Mouse (Mus musculus): ENCODE measurements around the gene H2afx.
"Not testable (repeated sequence)": the region's sequence is repeated elsewhere in the genome, so short reads cannot be mapped to it uniquely, and the experiment has no call there.

H2afx gene

DNA sequence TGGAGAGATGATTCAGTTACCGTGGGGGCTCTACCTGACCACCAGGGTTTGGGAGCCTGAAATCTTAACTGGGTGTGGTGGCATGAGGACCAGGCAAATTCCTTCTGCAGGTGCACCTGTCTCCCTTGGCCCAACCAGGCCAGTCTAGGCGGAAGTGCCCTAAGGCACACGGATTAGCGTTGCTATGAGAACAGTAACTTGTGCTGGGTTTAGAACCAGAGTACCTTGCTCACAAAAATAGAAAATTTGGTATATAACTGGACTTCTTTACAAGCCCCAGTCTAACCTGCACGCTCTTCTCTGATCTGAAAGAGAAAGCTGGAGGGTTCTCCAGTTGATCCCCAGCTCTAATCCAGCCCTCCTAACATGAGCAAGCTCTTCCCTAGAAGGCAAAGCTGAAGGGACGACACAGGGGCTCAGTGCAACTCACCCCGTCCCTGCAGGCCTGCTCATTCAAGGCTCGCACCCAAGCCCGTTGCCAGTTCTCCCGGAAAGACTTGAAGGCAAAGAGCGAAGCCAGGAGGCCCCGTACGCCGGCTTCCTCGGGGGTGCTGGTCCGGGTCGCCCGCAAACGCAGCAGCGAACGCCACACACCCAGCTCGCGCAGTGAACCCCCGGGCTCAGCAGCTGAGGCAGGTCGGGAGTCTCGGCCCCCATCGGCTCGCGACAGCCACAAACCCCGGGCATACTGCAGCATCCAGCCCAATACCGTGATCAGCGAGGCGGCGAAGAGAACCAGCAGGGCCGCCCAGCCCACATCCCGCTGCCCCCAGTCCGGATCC lies 15.2 kb upstream of the H2afx start:
- peak in 1 of 2 experiments; percentile 43 for DNase-seq

DNA sequence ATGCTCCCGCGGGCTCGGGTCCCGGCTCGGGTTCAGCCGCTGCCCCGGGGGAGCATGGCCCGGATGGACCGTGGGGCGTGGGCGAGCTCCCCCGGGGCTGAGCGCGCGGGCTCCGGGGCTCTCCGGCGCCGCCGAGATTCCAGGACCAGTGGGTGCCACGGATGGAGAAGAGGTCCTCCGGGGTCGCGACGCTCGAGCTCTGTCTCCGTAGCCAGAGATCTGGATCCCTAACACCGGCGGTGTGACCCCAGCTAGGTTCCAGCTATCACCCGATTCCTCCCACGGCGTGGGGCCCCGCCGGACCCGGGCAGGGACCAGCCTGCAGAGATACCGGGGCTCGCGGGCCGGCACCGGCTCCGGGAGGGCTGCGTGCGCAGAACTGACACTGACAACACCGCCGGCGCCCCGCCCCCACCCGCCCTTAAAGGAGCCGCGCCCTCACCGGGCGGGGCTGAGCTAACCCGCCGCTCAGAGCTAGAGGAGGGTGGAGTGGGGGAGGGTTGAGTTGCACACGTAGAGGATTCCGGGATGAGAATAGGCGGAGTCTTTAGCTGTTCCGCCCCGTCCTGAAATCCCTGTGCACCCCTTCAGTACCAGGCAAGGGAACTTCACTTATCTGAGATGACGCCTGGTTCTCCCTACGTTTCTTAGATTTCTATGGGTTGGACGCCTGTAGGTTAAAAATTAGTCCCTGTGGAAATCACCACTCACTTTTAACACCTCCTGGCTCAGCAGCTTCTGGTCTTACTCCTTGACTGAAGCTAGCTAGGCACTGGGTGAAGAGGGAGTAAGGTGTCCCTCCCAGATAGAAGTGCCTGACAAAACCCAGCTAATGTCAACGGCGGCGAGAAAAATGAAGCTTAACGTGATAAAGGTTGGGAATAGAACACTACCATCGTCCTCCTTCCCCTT lies 14.4 kb upstream of the H2afx start, which contains the start of gene C2cd2l:
C2cd2l (minus strand) TSS at position 399 of the 912 bp plus-strand sequence.
- peak; percentile 85 to 91 for DNase-seq

DNA sequence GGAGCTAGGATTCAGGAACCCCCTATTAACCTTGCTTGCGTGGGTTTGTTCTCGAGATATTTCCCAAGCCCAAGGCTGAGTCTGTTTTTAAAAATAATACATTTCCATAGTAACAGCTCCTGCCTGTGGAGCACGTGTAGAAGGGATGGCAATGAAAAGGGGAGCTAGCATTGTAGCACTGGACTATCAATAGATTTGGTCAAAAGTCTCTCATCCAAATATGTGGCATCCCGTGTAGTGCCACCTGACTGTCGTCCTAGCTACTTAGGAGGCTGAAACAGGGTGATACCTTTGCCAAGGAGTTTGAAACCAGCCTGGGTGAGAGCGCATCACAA lies 13.7 kb upstream of the H2afx start:
- no peak for DNase-seq

DNA sequence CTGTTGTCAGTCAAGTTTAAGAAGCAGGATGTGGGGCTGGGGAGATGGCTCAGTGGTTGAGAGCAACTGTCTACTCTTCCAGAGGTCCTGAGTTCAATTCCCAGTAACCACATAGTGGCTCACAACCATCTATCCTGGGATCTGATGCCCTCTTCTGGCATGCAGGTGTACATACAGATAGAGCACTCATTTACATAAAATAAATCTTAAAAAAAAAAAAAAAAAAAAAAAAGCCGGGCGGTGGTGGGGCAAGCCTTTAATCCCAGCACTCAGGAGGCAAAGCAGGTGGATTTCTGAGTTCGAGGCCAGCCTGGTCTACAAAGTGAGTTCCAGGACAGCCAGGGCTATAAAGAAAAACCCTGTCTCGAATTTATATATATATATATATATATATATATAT lies 10.8 kb upstream of the H2afx start:
- not testable (repeated sequence) for DNase-seq

DNA sequence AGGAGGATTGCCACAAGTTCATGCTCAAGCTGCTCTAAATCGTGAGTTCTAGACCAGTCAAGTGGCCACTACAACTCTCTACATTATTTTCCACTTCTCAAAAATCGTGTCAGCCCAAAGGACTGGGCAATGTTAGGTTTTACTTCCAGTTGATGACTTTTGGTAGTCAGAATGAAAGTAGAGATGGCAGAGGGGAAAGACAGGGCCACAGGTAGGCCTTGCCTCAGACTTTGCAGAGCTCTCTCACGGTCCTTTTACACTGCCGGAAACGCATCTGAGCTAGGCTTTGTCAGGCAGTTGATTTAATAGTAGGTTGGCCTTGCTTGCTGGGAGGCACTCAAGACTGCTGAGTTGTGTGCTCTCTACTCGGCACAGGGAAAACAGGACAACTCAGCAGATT lies 10.3 kb upstream of the H2afx start:
- no peak for DNase-seq

DNA sequence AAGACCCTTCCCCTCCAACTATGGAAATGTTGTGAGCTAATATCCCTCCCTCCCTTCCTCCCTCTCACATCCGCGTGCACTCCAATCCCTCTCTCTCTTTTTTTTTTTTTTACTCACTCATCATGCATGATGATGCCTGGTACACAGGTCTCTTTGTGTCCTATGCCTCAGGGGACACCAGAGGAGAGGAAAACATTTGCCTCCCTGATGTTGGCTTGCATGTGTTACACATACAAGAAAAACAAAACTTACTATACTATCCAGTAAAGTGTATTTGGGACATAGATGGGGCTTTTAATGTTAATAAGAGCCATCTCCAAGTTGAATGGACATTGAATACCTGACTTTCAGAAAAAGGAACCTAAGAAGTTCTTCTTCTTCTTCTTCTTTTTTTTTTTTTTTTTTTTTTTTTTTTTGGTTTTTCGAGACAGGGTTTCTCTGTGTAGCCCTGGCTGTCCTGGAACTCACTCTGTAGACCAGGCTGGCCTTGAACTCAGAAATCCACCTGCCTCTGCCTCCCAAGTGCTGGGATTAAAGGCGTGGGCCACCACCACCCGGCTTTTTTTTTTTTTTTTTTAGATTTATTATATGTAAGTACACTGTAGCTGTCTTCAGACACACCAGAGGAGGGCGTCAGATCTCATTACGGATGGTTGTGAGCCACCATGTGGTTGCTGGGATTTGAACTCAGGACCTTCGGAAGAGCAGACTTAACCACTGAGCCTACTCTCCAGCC lies 9.3 kb upstream of the H2afx start:
- DNase-seq, result not testable (repeated sequence)

DNA sequence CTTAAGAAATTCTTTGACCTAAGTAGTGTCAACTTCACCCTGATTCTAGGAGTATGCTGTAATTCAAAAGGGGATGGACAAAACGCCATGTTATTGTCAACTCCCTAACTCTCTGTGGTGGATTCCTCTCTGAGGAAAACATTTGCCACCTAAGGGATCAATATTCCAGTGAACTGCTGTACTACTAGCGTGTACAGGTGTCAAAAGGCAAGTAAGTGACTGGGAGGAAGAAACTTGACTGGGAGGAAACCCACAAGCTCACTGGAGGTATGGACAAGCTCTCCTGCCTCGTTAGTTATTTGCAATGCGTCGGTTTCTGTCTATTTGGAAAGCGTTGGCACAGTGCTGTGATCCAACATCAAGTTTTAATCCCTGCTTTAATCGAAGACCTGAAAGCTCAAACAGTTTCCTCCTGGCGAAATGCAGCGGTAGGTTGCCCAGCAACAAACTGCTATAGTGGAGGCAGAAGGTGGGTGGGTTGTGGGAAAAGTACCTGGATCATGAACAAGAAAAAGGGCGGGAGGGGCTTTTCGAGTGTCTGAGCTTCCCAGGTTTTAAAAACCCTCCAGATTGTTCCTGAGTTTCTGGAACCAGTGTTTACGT lies 8.6 kb upstream of the H2afx start, which contains the start of gene Dpagt1:
Dpagt1 (plus strand) TSS at position 252 of the 603 bp plus-strand sequence.
- no peak for DNase-seq

DNA sequence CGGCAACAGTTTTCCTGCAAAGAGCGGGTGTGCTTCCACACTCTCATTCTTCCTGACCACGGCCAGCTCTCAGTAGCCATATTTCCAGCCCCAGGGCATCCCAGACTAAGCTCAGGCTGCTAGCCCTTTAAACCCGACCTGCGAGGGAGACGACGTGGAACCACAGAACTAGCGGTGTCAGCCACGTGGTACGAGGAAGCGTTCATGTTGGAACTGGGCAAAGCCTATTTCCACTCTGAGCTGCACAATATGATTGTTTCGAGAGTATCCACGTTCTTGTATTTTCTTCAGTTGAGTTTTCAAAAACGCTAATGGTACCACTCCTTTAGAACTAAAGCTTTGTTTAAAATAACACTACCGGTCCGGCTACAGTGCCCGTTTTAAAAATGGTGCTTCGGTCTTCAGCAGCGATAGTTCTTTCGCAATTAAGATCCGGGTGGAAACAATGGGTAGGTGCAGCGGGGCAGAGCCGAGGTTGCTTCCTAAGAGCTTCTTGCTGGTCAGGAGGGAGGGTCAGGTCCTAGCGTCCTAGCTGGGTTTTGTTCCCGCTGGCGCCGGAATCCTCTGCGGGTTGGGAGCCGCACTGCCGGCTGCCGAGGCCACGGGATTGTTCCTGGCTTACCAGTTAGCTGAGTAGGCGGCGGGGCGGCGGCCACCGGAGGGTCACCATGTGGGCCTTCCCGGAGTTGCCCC lies 8.0 kb upstream of the H2afx start:
- peak; percentile 84 to 85 for DNase-seq

DNA sequence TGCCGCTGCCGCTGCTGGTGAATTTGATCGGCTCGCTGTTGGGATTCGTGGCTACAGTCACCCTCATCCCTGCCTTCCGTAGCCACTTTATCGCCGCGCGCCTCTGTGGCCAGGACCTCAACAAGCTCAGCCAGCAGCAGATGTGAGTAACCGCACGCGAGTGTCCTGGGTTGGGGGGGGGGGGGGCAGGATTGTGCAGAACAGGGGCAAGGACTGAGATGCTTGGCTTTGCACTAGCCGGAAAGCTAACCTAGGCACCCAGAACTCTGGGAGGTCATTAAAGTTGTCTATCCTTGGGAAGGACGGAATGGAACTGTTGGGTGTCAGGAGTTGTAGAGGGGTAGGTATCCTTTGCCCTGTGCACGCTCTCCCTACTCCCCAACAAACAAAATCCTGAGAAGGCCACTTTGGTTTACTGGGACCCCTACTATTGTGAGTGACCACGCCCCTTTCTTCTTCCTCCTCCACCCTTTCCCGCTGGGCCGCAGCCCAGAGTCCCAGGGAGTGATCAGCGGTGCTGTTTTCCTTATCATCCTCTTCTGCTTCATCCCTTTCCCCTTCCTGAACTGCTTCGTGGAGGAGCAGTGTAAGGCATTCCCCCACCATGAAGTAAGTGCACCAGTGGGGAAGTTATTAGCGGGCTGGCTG lies 7.3 kb upstream of the H2afx start:
- DNase-seq, result no peak

DNA sequence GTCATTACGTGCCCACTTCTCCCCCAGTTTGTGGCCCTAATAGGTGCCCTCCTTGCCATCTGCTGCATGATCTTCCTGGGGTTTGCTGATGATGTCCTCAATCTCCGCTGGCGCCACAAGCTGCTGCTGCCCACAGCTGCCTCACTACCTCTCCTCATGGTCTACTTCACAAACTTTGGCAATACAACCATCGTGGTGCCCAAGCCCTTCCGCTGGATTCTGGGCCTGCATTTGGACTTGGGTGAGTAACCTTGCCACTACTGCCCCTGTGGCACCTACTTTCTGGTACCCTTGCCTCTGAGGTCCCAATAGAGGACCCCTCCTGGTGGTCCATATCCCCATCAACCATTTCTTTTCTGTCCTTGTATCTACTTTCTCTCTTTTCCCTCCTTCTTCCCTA lies 6.6 kb upstream of the H2afx start:
- DNase-seq, result no peak

DNA sequence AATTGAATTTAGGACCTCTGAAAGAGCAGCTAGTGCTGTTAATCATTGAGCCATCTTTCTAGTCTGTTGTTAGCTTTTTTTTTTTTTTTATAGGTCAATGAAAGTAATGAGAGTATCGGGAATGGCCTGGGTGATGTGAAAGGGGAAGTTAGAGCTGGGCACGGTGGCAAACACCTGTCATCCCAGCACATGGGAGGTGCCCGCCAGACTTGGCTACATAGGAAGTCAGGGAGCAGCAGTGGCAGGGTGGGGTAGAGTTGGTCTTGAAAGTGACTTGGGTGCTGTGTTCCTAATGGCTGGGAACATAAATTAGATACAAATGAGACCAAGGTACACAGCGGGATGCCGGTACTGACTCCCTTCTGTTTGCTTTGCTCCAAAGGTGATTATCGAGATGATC lies 3.8 kb upstream of the H2afx start:
- no peak for DNase-seq

DNA sequence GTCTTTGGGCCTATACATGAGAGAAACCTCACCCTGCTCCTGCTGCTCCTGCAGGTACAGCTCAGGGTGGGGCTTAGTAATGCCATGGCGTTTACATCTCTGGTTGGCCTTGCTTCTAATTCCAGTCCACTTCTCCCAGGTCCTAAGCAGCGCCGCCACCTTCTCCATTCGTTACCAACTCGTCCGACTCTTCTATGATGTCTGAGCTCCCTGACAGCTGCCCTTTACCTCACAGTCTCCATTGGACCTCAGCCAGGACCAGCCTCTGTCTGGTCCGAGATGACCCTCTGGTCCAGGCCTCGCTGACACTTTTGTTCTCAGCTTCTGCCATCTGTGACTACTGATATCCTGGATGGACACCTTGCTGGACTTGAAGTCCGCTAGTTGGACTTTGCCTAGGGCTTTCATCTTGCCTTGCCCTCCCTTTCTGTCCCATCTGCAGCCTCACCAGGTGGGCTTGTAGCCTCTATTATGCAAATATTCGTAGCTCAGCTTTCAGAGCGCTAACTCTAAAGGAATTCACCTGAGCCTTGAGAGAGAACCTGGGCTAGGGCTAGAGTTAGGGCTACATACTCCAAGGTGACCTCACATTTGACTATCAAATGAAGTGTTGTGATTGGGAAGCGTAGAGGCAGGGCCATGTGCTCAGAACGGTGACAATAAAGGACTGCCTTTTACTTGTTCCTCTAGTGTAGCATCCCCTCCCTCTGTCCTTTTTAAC lies 1.4 kb upstream of the H2afx start:
- DNase-seq, result peak in 1 of 2 experiments; percentile 14

DNA sequence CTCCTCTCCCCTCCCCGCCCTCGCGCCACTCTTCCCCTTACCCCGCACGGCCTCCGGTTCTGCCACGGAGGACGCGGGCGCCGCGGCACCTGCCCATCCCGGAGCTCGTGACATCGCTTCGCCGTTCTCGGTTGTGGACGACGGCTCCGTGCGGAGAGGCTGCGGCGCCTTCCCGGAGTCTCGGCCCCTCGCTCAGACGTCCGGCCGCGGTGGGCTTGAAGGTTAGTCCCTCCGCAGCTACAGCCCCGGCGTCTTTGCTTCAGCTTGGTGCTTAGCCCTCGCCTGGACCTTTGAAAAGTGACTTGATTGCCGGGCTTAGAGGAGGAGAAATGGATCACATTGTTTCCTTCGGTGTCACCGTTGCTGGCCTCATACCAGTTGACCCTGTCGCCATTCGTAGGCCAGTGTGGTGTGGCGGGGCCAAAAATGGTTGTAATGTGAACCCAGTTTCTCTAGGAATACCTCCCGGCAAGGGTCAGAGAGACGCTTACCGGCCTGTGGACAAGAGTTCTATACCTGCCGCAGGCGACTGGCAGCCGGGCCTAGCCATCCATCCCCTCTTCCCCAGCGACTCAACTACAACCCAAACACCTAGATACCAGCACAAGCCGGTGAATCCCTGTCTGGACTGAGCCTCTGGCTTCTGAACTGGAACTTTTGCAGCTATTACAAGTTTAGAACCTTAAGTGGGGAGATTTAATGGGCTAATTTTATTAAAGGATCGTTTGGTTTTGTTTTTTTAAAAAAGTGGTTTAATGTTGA lies 1.0 kb downstream of the H2afx start:
- peak in 1 of 2 experiments; percentile 39 for DNase-seq

DNA sequence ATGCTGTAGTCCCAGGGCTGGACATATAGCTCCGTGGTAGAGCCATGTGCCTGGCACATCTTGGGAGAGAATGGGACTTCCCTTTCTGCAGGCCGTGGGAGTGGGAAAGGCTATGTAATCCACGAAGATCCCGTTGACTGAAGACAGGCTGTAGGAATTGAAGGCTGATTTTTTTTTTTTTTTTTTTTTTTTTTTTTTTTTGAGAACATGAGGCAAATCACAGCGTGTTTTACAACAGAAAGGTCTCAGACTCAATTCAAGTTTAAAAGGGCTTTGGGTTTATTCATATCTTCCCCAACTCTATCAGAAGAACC lies 1.6 kb downstream of the H2afx start:
- no peak for DNase-seq

DNA sequence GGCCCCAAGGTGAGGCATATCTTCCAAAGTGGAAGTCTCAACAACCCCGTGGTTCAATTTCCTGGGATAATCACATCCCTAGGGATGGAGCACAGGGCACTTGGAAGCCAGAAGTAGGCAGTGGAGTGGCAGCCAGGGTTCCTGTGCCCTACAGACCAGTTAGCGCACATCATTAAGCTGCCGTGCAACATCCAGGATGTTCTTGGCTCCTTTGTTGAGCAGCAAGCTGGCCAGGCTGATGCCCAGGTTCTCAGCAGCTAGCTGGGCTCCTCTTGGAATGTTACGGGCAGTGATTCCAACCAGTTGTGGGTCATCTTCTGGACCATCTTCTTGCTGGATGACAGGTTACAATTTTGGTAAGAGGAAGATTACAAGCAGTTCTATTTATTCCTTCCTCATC lies 2.0 kb downstream of the H2afx start:
- DNase-seq, result not testable (repeated sequence)

DNA sequence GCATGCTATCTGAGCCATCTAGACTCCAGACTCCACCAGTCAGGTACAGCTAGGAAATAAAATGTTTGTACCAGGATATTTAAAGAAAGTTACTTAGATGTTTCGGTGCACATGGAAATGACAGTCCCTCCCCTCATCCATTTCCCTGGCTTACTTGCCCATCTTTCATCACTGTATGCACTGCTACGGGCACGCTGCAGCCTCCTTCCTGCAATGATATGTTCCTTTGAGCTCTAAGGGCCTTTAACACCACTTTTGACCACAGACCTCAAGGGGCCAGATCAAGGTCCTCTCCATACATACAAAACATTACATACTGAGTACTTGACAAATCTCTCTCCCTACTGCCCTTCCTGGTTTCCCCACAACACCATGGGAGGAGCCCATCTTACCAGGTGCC lies 2.5 kb downstream of the H2afx start:
- no peak for DNase-seq

DNA sequence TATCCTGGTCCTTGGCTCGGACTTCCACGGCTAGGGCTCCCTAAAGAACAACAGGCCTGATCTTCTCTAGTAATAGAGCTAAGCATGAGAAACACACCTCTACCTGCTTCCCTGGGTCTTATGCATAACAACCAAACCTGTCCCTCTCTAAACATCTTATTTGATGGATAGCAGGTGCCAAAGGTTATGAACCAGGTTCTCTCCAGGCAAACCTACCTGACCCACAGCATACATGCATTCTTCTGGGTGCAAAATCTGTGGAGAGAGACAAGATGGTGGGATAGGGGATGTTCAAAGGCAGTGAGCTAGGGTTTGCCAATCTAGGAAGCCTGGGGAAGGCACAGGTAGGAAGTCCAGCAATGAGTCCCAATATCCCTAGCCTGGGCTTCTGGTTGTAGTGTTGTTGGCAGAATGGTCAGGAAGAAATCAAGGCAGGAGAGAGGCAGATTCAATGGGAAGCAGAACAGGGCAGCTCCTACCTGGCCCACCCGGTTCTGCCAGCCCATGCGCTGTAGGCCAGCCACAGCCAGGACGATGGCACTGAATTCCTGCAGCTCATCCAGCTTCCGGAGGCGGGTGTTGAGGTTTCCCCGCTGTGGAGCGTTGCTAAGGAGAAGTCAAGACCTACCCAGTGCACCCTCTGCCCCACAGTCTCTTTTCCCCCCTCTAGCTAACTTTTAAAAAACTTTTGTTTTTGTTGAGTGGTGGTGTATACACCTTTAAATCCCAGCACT lies 3.1 kb downstream of the H2afx start:
- no peak for DNase-seq

DNA sequence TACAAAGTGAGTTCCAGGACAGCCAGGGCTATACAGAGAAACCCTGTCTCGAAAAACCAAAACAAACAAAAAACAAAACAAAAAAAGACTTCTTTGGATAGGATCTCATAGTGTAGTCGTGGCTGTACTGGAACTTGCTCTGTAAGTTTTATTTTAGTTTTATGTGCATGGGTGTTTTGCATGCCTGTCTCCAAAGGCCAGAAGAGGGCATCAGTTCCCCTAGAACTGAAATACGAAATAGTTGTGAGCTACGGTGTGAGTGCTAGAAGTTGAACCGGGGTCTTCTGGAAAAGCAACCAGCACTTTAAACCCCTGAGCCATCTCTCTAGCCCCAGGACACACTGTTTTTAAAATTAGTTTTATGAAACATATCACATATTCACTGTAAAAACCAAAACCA lies 4.1 kb downstream of the H2afx start:
- DNase-seq, result no peak

DNA sequence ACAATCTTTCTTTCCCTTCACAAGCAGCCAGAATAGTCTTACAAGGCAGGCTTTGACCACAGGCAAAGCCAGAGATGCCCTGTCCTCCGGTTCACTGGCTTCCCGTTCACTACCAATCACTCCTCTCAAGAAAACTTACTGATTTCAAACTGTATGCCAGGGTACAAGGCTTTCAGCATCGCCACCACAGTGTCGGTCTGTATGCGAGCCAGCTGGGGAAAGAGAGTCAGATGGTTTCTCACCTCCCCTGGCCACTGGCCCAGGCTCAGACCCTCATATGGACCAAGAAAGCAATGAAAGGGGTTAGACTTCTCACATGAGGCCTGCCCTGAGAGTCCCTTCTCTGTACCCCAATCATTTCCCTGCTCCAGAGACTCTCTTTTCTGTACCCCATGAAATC lies 7.0 kb downstream of the H2afx start:
- DNase-seq, result no peak

DNA sequence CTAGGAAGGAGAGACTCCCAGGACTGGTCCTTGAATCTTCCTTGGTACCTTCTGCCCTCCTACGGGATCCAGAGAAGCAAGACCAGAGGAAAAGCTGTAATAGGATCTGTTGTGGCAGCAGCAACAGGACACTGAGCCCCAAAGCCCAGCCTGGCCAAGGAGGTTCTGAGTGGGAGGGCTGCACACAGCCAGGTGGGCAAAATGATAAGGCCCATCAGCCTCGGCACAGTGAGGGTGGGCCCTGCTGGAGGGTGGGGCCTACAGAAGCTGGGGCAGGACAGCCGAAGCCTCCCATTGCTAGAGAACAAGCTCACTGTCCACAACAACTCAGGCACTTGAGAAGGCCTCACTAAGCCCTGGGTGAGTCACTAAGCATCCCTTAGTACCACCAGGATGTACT lies 7.7 kb downstream of the H2afx start:
- no peak for DNase-seq

All from cerebellum, postnatal 36 days (tissue).